Mouse (Mus musculus) embryonic facial prominence, embryonic 15.5 days (tissue): ENCODE measurements around the gene Slc35e4. TPM values are rescaled to one million over a fixed set of nuclear protein-coding genes. Genes with fewer than 3 reads are reported as not detected.
"Not testable (repeated sequence)": the region's sequence is repeated elsewhere in the genome, so short reads cannot be mapped to it uniquely, and the experiment has no call there.

Experiments used
- ATAC-seq: fragments of 200-750 bp; cut with Nextera tagmentation; 2 replicates; pipeline ENCODE4 v1.8.0; 2017; ENCODE audit warnings: low read depth, moderate TSS enrichment; ENCODE audit not compliant: insufficient number of reproducible peaks, low FRiP score, low TSS enrichment
- H3K27ac ChIP-seq: fragments of 300-500 bp; sonication (generic); replicated peaks from 2 replicates; pipeline ENCODE4 v1.5.1; 2015; ENCODE audit warnings: mild to moderate bottlenecking, inconsistent platforms
- H3K27me3 ChIP-seq: fragments of 300-500 bp; sonication (generic); 2 replicates; pipeline ENCODE4 v1.6.1; 2015; ENCODE audit warnings: inconsistent platforms
- H3K36me3 ChIP-seq: fragments of 300-500 bp; sonication (generic); 2 replicates; pipeline ENCODE4 v1.6.1; 2015; ENCODE audit warnings: mild to moderate bottlenecking, inconsistent platforms
- H3K4me1 ChIP-seq: fragments of 300-500 bp; sonication (generic); 2 replicates; pipeline ENCODE4 v1.6.1; 2015; ENCODE audit warnings: inconsistent platforms
- H3K4me2 ChIP-seq: fragments of 300-500 bp; sonication (generic); replicated peaks from 2 replicates; pipeline ENCODE4 v1.6.1; 2015; ENCODE audit warnings: mild to moderate bottlenecking, inconsistent platforms
- H3K4me3 ChIP-seq: fragments of 300-500 bp; sonication (generic); replicated peaks from 2 replicates; pipeline ENCODE4 v1.5.1; 2015; ENCODE audit warnings: mild to moderate bottlenecking, inconsistent platforms
- H3K9ac ChIP-seq: fragments of 300-500 bp; sonication (generic); 2 replicates; pipeline ENCODE4 v1.6.1; 2015; ENCODE audit warnings: inconsistent platforms
- H3K9me3 ChIP-seq: fragments of 300-500 bp; sonication (generic); replicated peaks from 2 replicates; pipeline ENCODE4 v1.6.1; 2016; ENCODE audit warnings: inconsistent platforms
- WGBS: fragments of 180-500 bp; shearing (Covaris S2); methylation state at CpG from one replicate; pipeline ENCODE4 v1.1.7; 2015; 5-methylcytosine and 5-hydroxymethylcytosine counted together
- polyA plus RNA-seq: library from polyadenylated mRNA; unstranded; fragments of >200 nt; fragmentation: Nextera tagmentation; extraction: Ambion mirVana; gene quantifications from 2 replicates; pipeline ENCODE4 v1.2.1, GENCODE M21; 2015

Gene Slc35e4
- polyA plus RNA-seq, 1 experiment from 2014 or later: 9.4 TPM

GRCm38 (mm10) chr11:3913316-3914108, 952 bp downstream of the Slc35e4 start:
- H3K36me3 ChIP-seq: no peaks in the 10 kb centered on the region
- peak overlapping the region; percentile 88 for H3K4me2 ChIP-seq
- under 1% methylated on average over 65 of the region's 65 CpGs for WGBS
- peak overlapping the region; percentile 63 for H3K4me3 ChIP-seq
- peak overlapping the region; percentile 93 for H3K27ac ChIP-seq
- H3K27me3 ChIP-seq: no peaks in the 10 kb centered on the region
- H3K9me3 ChIP-seq: no peaks in the 10 kb centered on the region
- H3K9ac ChIP-seq: peak overlapping the region; percentile 44
- peak; percentile 88 for ATAC-seq
- H3K4me1 ChIP-seq: peaks cover 42% of the 10 kb centered on the region

GRCm38 (mm10) chr11:3912875-3913271, 1.6 kb downstream of the Slc35e4 start:
- Histone ChIP-seq H3K4me1 (peaks cover 42% of the 10 kb centered on the region), H3K4me2 (peak overlapping the region; percentile 88), H3K9me3 (no peaks in the 10 kb centered on the region), H3K36me3 (0 out of 2 replicates have a peak, but pooled peaks cover under 1% of the 10 kb centered on the region), H3K27ac (peak overlapping the region; percentile 93), H3K4me3 (peak overlapping the region; percentile 63), H3K27me3 (no peaks in the 10 kb centered on the region), H3K9ac (peak overlapping the region; percentile 44; the same call in 1 of the 2 replicates)
- peak; percentile 4; the same call in 1 of the 2 replicates for ATAC-seq
- WGBS: 2% methylated on average over 16 of the region's 16 CpGs

GRCm38 (mm10) chr11:3912100-3912874, 2.2 kb downstream of the Slc35e4 start:
- Histone ChIP-seq H3K4me3 (peak overlapping the region; percentile 63), H3K9ac (no peak overlapping the region), H3K9me3 (no peaks in the 10 kb centered on the region), H3K36me3 (0 out of 2 replicates have a peak, but pooled peaks cover 6% of the 10 kb centered on the region), H3K27me3 (no peaks in the 10 kb centered on the region), H3K4me1 (peaks cover 42% of the 10 kb centered on the region), H3K27ac (peak overlapping the region; percentile 48; the same call in 1 of the 2 replicates), H3K4me2 (peak overlapping the region; percentile 88)
- peak; percentile 13; the same call in 1 of the 2 replicates for ATAC-seq
- 14% methylated on average over 19 of the region's 19 CpGs for WGBS

GRCm38 (mm10) chr11:3911440-3911839, 3.0 kb downstream of the Slc35e4 start:
- H3K4me2 ChIP-seq: peak overlapping the region; percentile 26
- H3K36me3 ChIP-seq, H3K27me3 ChIP-seq, H3K4me3 ChIP-seq, ATAC-seq, H3K9ac ChIP-seq, H3K27ac ChIP-seq, H3K9me3 ChIP-seq: not testable (repeated sequence)
- 82% methylated on average over 6 of the region's 6 CpGs for WGBS
- H3K4me1 ChIP-seq: peaks cover 42% of the 10 kb centered on the region

- 54% methylated on average over 5 of the region's 5 CpGs for WGBS
- Histone ChIP-seq H3K9ac (no peak overlapping the region), H3K27me3 (no peaks in the 10 kb centered on the region), H3K4me1 (peaks cover 42% of the 10 kb centered on the region), H3K27ac (no peak overlapping the region), H3K9me3 (no peaks in the 10 kb centered on the region), H3K4me3 (no peak overlapping the region), H3K36me3 (0 out of 2 replicates have a peak, but pooled peaks cover 8% of the 10 kb centered on the region), H3K4me2 (peak overlapping the region; percentile 26)
- no peak for ATAC-seq
Measured at GRCm38 (mm10) chr11:3910513-3911310, 3.8 kb downstream of the Slc35e4 start.

- peaks cover 38% of the 10 kb centered on the region for H3K4me1 ChIP-seq
- H3K36me3 ChIP-seq: 0 out of 2 replicates have a peak, but pooled peaks cover 8% of the 10 kb centered on the region
- no peaks in the 10 kb centered on the region for H3K9me3 ChIP-seq
- ATAC-seq: no peak
- no peaks in the 10 kb centered on the region for H3K27me3 ChIP-seq
- H3K4me3 ChIP-seq: no peak overlapping the region
- H3K4me2 ChIP-seq: no peak overlapping the region
- 86% methylated on average over 4 of the region's 4 CpGs for WGBS
- no peak overlapping the region for H3K9ac ChIP-seq
- H3K27ac ChIP-seq: no peak overlapping the region
Measured at GRCm38 (mm10) chr11:3909236-3909635, 5.2 kb downstream of the Slc35e4 start.

- H3K27me3 ChIP-seq: no peaks in the 10 kb centered on the region
- no peak overlapping the region for H3K4me2 ChIP-seq
- H3K4me3 ChIP-seq: no peak overlapping the region
- peaks cover 4% of the 10 kb centered on the region; the same call in 1 of the 2 replicates for H3K4me1 ChIP-seq
- no peaks in the 10 kb centered on the region for H3K9me3 ChIP-seq
- 0 out of 2 replicates have a peak, but pooled peaks cover 8% of the 10 kb centered on the region for H3K36me3 ChIP-seq
- ATAC-seq: no peak
- no peak overlapping the region for H3K27ac ChIP-seq
- 86% methylated on average over 1 of the region's 1 CpGs for WGBS
- no peak overlapping the region for H3K9ac ChIP-seq
Measured at GRCm38 (mm10) chr11:3905446-3905845, 9.0 kb downstream of the Slc35e4 start.

- 0 out of 2 replicates have a peak, but pooled peaks cover 8% of the 10 kb centered on the region for H3K36me3 ChIP-seq
- no peak overlapping the region for H3K4me3 ChIP-seq
- H3K27ac ChIP-seq: no peak overlapping the region
- H3K9ac ChIP-seq: no peak overlapping the region
- no peak for ATAC-seq
- H3K9me3 ChIP-seq: no peaks in the 10 kb centered on the region
- no peaks in the 10 kb centered on the region for H3K4me1 ChIP-seq
- H3K4me2 ChIP-seq: no peak overlapping the region
- WGBS: 72% methylated on average over 6 of the region's 6 CpGs
- no peaks in the 10 kb centered on the region for H3K27me3 ChIP-seq
Measured at GRCm38 (mm10) chr11:3904673-3905072, 9.8 kb downstream of the Slc35e4 start.

GRCm38 (mm10) chr11:3903046-3903445, 11.4 kb downstream of the Slc35e4 start:
- WGBS: 68% methylated on average over 5 of the region's 5 CpGs

GRCm38 (mm10) chr11:3902516-3902915, 11.9 kb downstream of the Slc35e4 start:
- H3K9me3 ChIP-seq: no peaks in the 10 kb centered on the region
- no peaks in the 10 kb centered on the region for H3K4me1 ChIP-seq
- H3K4me2 ChIP-seq: no peak overlapping the region
- H3K27me3 ChIP-seq: no peaks in the 10 kb centered on the region
- no peak for ATAC-seq
- H3K27ac ChIP-seq: no peak overlapping the region
- H3K36me3 ChIP-seq: 0 out of 2 replicates have a peak, but pooled peaks cover 5% of the 10 kb centered on the region
- H3K4me3 ChIP-seq: no peak overlapping the region
- WGBS: 82% methylated on average over 3 of the region's 3 CpGs
- no peak overlapping the region for H3K9ac ChIP-seq

More at GRCm38 (mm10) chr11:3903046-3903445, 11.4 kb downstream of the Slc35e4 start:
- H3K27me3 ChIP-seq: no peaks in the 10 kb centered on the region
- no peaks in the 10 kb centered on the region for H3K4me1 ChIP-seq
- no peaks in the 10 kb centered on the region for H3K9me3 ChIP-seq
- 0 out of 2 replicates have a peak, but pooled peaks cover 8% of the 10 kb centered on the region for H3K36me3 ChIP-seq
- 0 out of 2 replicates have a peak, but pooled peaks have one; percentile 22 for ATAC-seq
- no peak overlapping the region for H3K4me2 ChIP-seq
- no peak overlapping the region for H3K4me3 ChIP-seq
- no peak overlapping the region for H3K9ac ChIP-seq
- no peak overlapping the region for H3K27ac ChIP-seq
